Mouse (Mus musculus) embryo, embryonic 10 days (tissue): ENCODE results near the gene Prpf3.
A peak's percentile ranks its signal among the peaks of the same experiment; 100 is the strongest.
"Not testable (repeated sequence)": the region's sequence is repeated elsewhere in the genome, so short reads cannot be mapped to it uniquely, and the experiment has no call there.

Experiments used
- DNase-seq: peaks from one replicate; pipeline ENCODE4 v3.0.0-alpha.2; 2015; ENCODE audit warnings: low spot score

Prpf3 gene

GRCm38 (mm10) chr3:95820046-95821010 lies 35.4 kb downstream of the Prpf3 start:
- DNase-seq = no peak

GRCm38 (mm10) chr3:95819351-95819985 lies 36.2 kb downstream of the Prpf3 start:
- DNase-seq = peak; percentile 100

GRCm38 (mm10) chr3:95818571-95819288 lies 37.0 kb downstream of the Prpf3 start, which contains the start of gene Rprd2:
Rprd2 (minus strand) TSS chr3:95818863.
- peak; percentile 78 for DNase-seq

- DNase-seq = peak; percentile 77
These were observed 37.6 kb downstream of the Prpf3 start for GRCm38 (mm10) chr3:95818026-95818511.

- DNase-seq = no peak
These were observed 39.0 kb downstream of the Prpf3 start for GRCm38 (mm10) chr3:95816681-95817080.

- DNase-seq = no peak
These were observed 47.3 kb downstream of the Prpf3 start for GRCm38 (mm10) chr3:95808384-95808783.

GRCm38 (mm10) chr3:95807630-95808029 lies 48.1 kb downstream of the Prpf3 start:
- DNase-seq = not testable (repeated sequence)

- DNase-seq = no peak
These were observed 49.0 kb downstream of the Prpf3 start for GRCm38 (mm10) chr3:95806677-95807076.

GRCm38 (mm10) chr3:95803851-95804250 lies 51.8 kb downstream of the Prpf3 start:
- no peak for DNase-seq

- no peak for DNase-seq
These were observed 56.9 kb downstream of the Prpf3 start for GRCm38 (mm10) chr3:95798756-95799155.

GRCm38 (mm10) chr3:95794299-95794698 lies 61.4 kb downstream of the Prpf3 start:
- no peak for DNase-seq

- no peak for DNase-seq
These were observed 62.0 kb downstream of the Prpf3 start for GRCm38 (mm10) chr3:95793662-95794061.

GRCm38 (mm10) chr3:95785501-95785900 lies 70.2 kb downstream of the Prpf3 start:
- no peak for DNase-seq
